Mouse (Mus musculus) liver, embryonic 14.5 days (tissue): ENCODE measurements around the gene Kbtbd2. TPM values are rescaled to one million over a fixed set of nuclear protein-coding genes. Genes with fewer than 3 reads are reported as not detected.

ENCODE experiments used
- ATAC-seq: fragments of 200-750 bp; cut with Nextera tagmentation; 2 replicates; pipeline ENCODE4 v1.8.0; 2017; ENCODE audit warnings: moderate number of reproducible peaks, mild to moderate bottlenecking, moderate library complexity; ENCODE audit not compliant: insufficient read depth
- DNase-seq, 3 experiments: peaks; one replicate each; pipeline ENCODE4 v3.0.0-alpha.2; 2012 to 2013; ENCODE audit warnings: low read depth in 3 of 3, low spot score in 3 of 3
- H3K27ac ChIP-seq: fragments of 300-500 bp; sonication (generic); 2 replicates; pipeline ENCODE4 v1.5.1; 2014; ENCODE audit warnings: moderate library complexity, mild to moderate bottlenecking, control low read depth, inconsistent platforms
- H3K27me3 ChIP-seq: fragments of 300-500 bp; sonication (generic); 2 replicates; pipeline ENCODE4 v1.6.1; 2014; ENCODE audit warnings: mild to moderate bottlenecking, low read length, moderate library complexity; ENCODE audit not compliant: control insufficient read depth, insufficient read depth
- H3K36me3 ChIP-seq: fragments of 300-500 bp; sonication (generic); replicated peaks from 2 replicates; pipeline ENCODE4 v1.6.1; 2014; ENCODE audit warnings: low read depth; ENCODE audit not compliant: control insufficient read depth, insufficient read depth
- H3K4me1 ChIP-seq, 2 experiments: fragments of 200-500 bp in 1 of 2; fragments of 300-500 bp in 1 of 2; sonication (generic) in 1 of 2; replicated peaks; 2 replicates each; pipeline ENCODE4 v1.6.1; 2012 to 2014; ENCODE audit warnings: antibody characterized with exemption in 1 of 2, inconsistent platforms in 1 of 2, low read length in 1 of 2; ENCODE audit not compliant: control insufficient read depth in 2 of 2, insufficient read depth in 2 of 2
- H3K4me2 ChIP-seq: fragments of 300-500 bp; sonication (generic); 2 replicates; pipeline ENCODE4 v1.6.1; 2014; ENCODE audit warnings: low read depth, mild to moderate bottlenecking, control low read depth, moderate library complexity
- H3K4me3 ChIP-seq, 2 experiments: fragments of 200-500 bp in 1 of 2; fragments of 300-500 bp in 1 of 2; sonication (generic) in 1 of 2; 2 replicates each; pipeline ENCODE4 v1.5.1; 2012 to 2014; ENCODE audit warnings: low read depth in 2 of 2, low read length in 2 of 2, mild to moderate bottlenecking in 2 of 2, control low read depth in 1 of 2, inconsistent platforms in 1 of 2, moderate library complexity in 1 of 2; ENCODE audit not compliant: insufficient read depth in 1 of 2
- H3K9ac ChIP-seq: fragments of 300-500 bp; sonication (generic); replicated peaks from 2 replicates; pipeline ENCODE4 v1.6.1; 2014; ENCODE audit warnings: mild to moderate bottlenecking, control low read depth, moderate library complexity
- H3K9me3 ChIP-seq: fragments of 300-500 bp; sonication (generic); 2 replicates; pipeline ENCODE4 v1.6.1; 2016; ENCODE audit warnings: low read length, mixed read lengths; ENCODE audit not compliant: control insufficient read depth
- CTCF ChIP-seq: IDR thresholded peaks from 2 replicates; pipeline ENCODE4 v1.5.1; 2016; ENCODE audit warnings: antibody characterized with exemption, low read depth, control low read depth
- EP300 ChIP-seq: IDR thresholded peaks from 2 replicates; pipeline ENCODE4 v1.6.1; 2016; ENCODE audit warnings: antibody characterized with exemption, low read depth
- WGBS: fragments of 180-500 bp; shearing (Covaris S2); extraction: QIAGEN DNeasy Blood & Tissue Kit; methylation state at CpG from one replicate; pipeline ENCODE4 v1.1.7; 2014; ENCODE audit not compliant: insufficient replicate concordance; 5-methylcytosine and 5-hydroxymethylcytosine counted together
- polyA plus RNA-seq, 2 experiments: library from polyadenylated mRNA; depleted of rRNA in 1 of 2; stranded (reverse) in 1 of 2; unstranded in 1 of 2; fragments of >200 nt; fragmentation: Nextera tagmentation in 1 of 2; extraction: Ambion mirVana in 1 of 2; gene quantifications; 2 replicates each; pipeline versions ENCODE4 v1.2.1 to v1.2.3; 2012 to 2014

The Kbtbd2 gene
- polyA plus RNA-seq, 2 experiments = 7.3 to 10.6 TPM

GRCm38 (mm10) chr6:56794834-56795233 lies 2.8 kb downstream of the Kbtbd2 start:
- ATAC-seq (no peak), DNase-seq (no peak)
- Histone ChIP-seq H3K9me3 (no peaks in the 10 kb centered on the region), H3K9ac (peak overlapping the region; percentile 96; the same call in 1 of the 2 replicates), H3K4me2 (peak overlapping the region; percentile 69), H3K27ac (no peak overlapping the region), H3K4me1 (peaks cover 19 to 21% of the 10 kb centered on the region in 2 experiments), H3K4me3 (peak overlapping the region; percentile 19 to 94; a peak in 3 of 4 replicates), H3K27me3 (no peaks in the 10 kb centered on the region), H3K36me3 (no peaks in the 10 kb centered on the region)
- WGBS = 84% methylated on average over 5 of the region's 5 CpGs
- TF ChIP-seq CTCF (no peak), EP300 (no peak)

GRCm38 (mm10) chr6:56789336-56789735 lies 8.3 kb downstream of the Kbtbd2 start:
- TF ChIP-seq CTCF (no peak), EP300 (peak; percentile 62)
- 21% methylated on average over 3 of the region's 3 CpGs for WGBS
- Histone ChIP-seq H3K36me3 (peaks cover 23% of the 10 kb centered on the region), H3K4me3 (no peak overlapping the region), H3K27ac (no peak overlapping the region), H3K27me3 (no peaks in the 10 kb centered on the region), H3K9me3 (no peaks in the 10 kb centered on the region), H3K9ac (no peak overlapping the region), H3K4me1 (peaks cover 23 to 26% of the 10 kb centered on the region in 2 experiments), H3K4me2 (no peak overlapping the region)
- no peak for ATAC-seq
- peak in 1 of 3 experiments; percentile 11 for DNase-seq

GRCm38 (mm10) chr6:56787668-56788067 lies 9.9 kb downstream of the Kbtbd2 start:
- DNase-seq = no peak
- no peaks in the 10 kb centered on the region for H3K9me3 ChIP-seq

GRCm38 (mm10) chr6:56785068-56785467 lies 12.5 kb downstream of the Kbtbd2 start:
- H3K9ac ChIP-seq = no peak overlapping the region
- peaks cover 25 to 28% of the 10 kb centered on the region in 2 experiments for H3K4me1 ChIP-seq
- no peak overlapping the region for H3K4me3 ChIP-seq
- no peak overlapping the region for H3K27ac ChIP-seq
- DNase-seq = no peak
- WGBS = 67% methylated on average over 5 of the region's 5 CpGs
- no peak for ATAC-seq
- H3K36me3 ChIP-seq = peaks cover 52% of the 10 kb centered on the region
- H3K9me3 ChIP-seq = no peaks in the 10 kb centered on the region
- H3K4me2 ChIP-seq = no peak overlapping the region
- TF ChIP-seq EP300 (no peak), CTCF (no peak)
- H3K27me3 ChIP-seq = no peaks in the 10 kb centered on the region

More at GRCm38 (mm10) chr6:56787668-56788067, 9.9 kb downstream of the Kbtbd2 start:
- Histone ChIP-seq H3K4me1 (peaks cover 30 to 31% of the 10 kb centered on the region in 2 experiments), H3K27ac (no peak overlapping the region), H3K9ac (no peak overlapping the region), H3K36me3 (peaks cover 36% of the 10 kb centered on the region), H3K4me2 (no peak overlapping the region), H3K27me3 (no peaks in the 10 kb centered on the region), H3K4me3 (no peak overlapping the region)
- ATAC-seq = no peak
- WGBS = 52% methylated on average over 2 of the region's 2 CpGs
- TF ChIP-seq EP300 (no peak), CTCF (no peak)

GRCm38 (mm10) chr6:56783561-56784272 lies 13.9 kb downstream of the Kbtbd2 start:
- peaks cover 60% of the 10 kb centered on the region for H3K36me3 ChIP-seq
- no peak for ATAC-seq
- H3K4me2 ChIP-seq = peak overlapping the region; percentile 28

More at GRCm38 (mm10) chr6:56783561-56784272, 13.9 kb downstream of the Kbtbd2 start:
- Histone ChIP-seq H3K27ac (no peak overlapping the region; the same call in 1 of the 2 replicates), H3K4me1 (peaks cover 18 to 20% of the 10 kb centered on the region in 2 experiments), H3K4me3 (no peak overlapping the region), H3K9ac (no peak overlapping the region), H3K9me3 (no peaks in the 10 kb centered on the region), H3K27me3 (no peaks in the 10 kb centered on the region)
- TF ChIP-seq EP300 (no peak), CTCF (no peak)
- no peak for DNase-seq
- WGBS = 52% methylated on average over 4 of the region's 4 CpGs
